In genomic region chr7:136232177-136232576, GRCm38 (mm10) we compare ENCODE assay signal across 27 mouse cellular contexts.
"Had no signal": no experiment of that assay in that cellular context is flagged by ENCODE, and none has a peak within 500 bp of the region (broad histone marks: within the 10 kb centered on the region; RNA-seq: fewer than 3 reads in every experiment).

No protein-coding gene starts in this region.

- H3K27me3 ChIP-seq: embryonic facial prominence, embryonic 12.5 days; embryonic facial prominence, embryonic 13.5 days; embryonic facial prominence, embryonic 15.5 days; forebrain, embryonic 15.5 days had no signal

- H3K9ac ChIP-seq: embryonic facial prominence, embryonic 12.5 days; embryonic facial prominence, embryonic 13.5 days; embryonic facial prominence, embryonic 15.5 days; forebrain, embryonic 12.5 days; forebrain, embryonic 13.5 days; forebrain, embryonic 15.5 days; forebrain, postnatal 0 days had no signal

- DNase-seq: cerebellum, adult 2 months; cerebellum, adult 8-10 months; cerebellum, adult 9-10 months; cerebellum, adult 9-11 months; cerebellum, postnatal 10 days; cerebellum, postnatal 14 days; cerebellum, postnatal 25 days; cerebellum, postnatal 36 days; embryo, embryonic 11 days; forebrain, postnatal 0 days; gastrocnemius, adult 2 months; gastrocnemius, postnatal 10 days; gastrocnemius, postnatal 14 days; gastrocnemius, postnatal 25 days; gastrocnemius, postnatal 36 days; heart, adult 18-20 months; heart, adult 2 months had no signal

- H3K4me2 ChIP-seq: embryonic facial prominence, embryonic 12.5 days; embryonic facial prominence, embryonic 13.5 days; embryonic facial prominence, embryonic 15.5 days; forebrain, embryonic 12.5 days; forebrain, embryonic 13.5 days; forebrain, embryonic 15.5 days had no signal

- H3K4me1 ChIP-seq: embryonic facial prominence, embryonic 15.5 days had no signal

- H3K4me3 ChIP-seq: embryonic facial prominence, embryonic 10.5 days; embryonic facial prominence, embryonic 12.5 days; embryonic facial prominence, embryonic 13.5 days; embryonic facial prominence, embryonic 15.5 days; erythroblast, embryonic 14.5 days; forebrain, embryonic 10.5 days; forebrain, embryonic 12.5 days; forebrain, embryonic 13.5 days; forebrain, embryonic 15.5 days; gastrocnemius, adult 2 months; heart, adult 2 months had no signal

- H3K36me3 ChIP-seq: embryonic facial prominence, embryonic 10.5 days; embryonic facial prominence, embryonic 12.5 days; embryonic facial prominence, embryonic 13.5 days; embryonic facial prominence, embryonic 15.5 days; forebrain, embryonic 10.5 days; forebrain, embryonic 12.5 days; forebrain, embryonic 15.5 days had no signal

- ATAC-seq: forebrain, embryonic 13.5 days; forebrain, embryonic 14.5 days; forebrain, embryonic 15.5 days; forebrain, postnatal 0 days had no signal

- H3K9me3 ChIP-seq: embryonic facial prominence, embryonic 10.5 days; embryonic facial prominence, embryonic 12.5 days; embryonic facial prominence, embryonic 13.5 days; embryonic facial prominence, embryonic 15.5 days; forebrain, embryonic 10.5 days; forebrain, embryonic 12.5 days; forebrain, embryonic 13.5 days; forebrain, embryonic 15.5 days had no signal

- H3K27ac ChIP-seq: embryonic facial prominence, embryonic 10.5 days; embryonic facial prominence, embryonic 12.5 days; embryonic facial prominence, embryonic 13.5 days; embryonic facial prominence, embryonic 15.5 days; forebrain, embryonic 10.5 days; forebrain, embryonic 12.5 days; forebrain, embryonic 13.5 days; forebrain, embryonic 15.5 days; gastrocnemius, adult 2 months; heart, adult 2 months had no signal
